Comparison of ENCODE assay signal across 37 mouse cellular contexts in the genomic region with DNA sequence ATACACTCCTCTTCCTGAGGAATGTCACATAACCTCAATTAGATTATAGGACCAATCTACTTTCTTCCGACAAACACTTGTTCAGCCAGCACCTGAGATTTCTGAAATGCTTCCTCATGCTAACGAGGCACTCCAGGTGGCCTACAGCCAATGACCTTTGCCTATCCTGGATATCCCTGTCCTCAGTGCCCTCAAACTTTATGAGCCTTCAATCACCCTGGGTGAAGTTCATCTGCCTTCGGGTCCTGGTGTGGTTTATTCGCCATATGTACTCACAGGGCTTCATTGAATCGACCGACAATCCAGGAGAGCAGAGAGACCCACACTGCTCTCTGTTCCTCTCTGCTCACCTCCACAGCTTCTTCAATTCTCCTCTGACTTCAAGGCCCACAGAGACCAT. TPM values are rescaled to one million over a fixed set of nuclear protein-coding genes. Genes with fewer than 3 reads are reported as not detected.
DNase-seq lines count a peak whose midpoint lies in the region; ATAC-seq and TF ChIP-seq lines count a peak whose summit lies in the region.
"Had no signal": no experiment of that assay in that cellular context is flagged by ENCODE, and none has a peak within 500 bp of the region (broad histone marks: within the 10 kb centered on the region; RNA-seq: fewer than 3 reads in every experiment).

No protein-coding gene starts in this region.

- intact Hi-C loops in heart, postnatal 36 days (cut with DNase I), result no loop called here

- no peaks in the 10 kb centered on the region for H3K36me3 ChIP-seq in kidney, embryonic 14.5 days (ENCODE audit: control insufficient read depth, insufficient read depth, low read length)
- H3K36me3 ChIP-seq in E14TG2a.4 (ENCODE audit: insufficient read depth, low read length), result no peaks in the 10 kb centered on the region
- no peaks in the 10 kb centered on the region for H3K36me3 ChIP-seq in intestine, embryonic 16.5 days (ENCODE audit: control insufficient read depth, insufficient read depth, low read length)
- H3K36me3 ChIP-seq: heart, embryonic 10.5 days; heart, embryonic 15.5 days; hindbrain, embryonic 13.5 days; limb, embryonic 13.5 days; liver, embryonic 12.5 days; midbrain, embryonic 13.5 days had no signal

- 74% methylated on average over 6 of the region's 6 CpGs for WGBS in kidney, embryonic 14.5 days
- 64% methylated on average over 6 of the region's 6 CpGs for WGBS in intestine, embryonic 16.5 days

- no peak overlapping the region for H3K27ac ChIP-seq in kidney, embryonic 14.5 days (ENCODE audit: low read depth, low read length)
- no peak overlapping the region for H3K27ac ChIP-seq in intestine, embryonic 16.5 days (ENCODE audit: low read length)
- H3K27ac ChIP-seq: forebrain, embryonic 13.5 days; heart, embryonic 10.5 days; heart, embryonic 15.5 days; hindbrain, embryonic 13.5 days; limb, embryonic 13.5 days; liver, embryonic 12.5 days; midbrain, embryonic 13.5 days had no signal

- no peaks in the 10 kb centered on the region for H3K9me3 ChIP-seq in kidney, embryonic 14.5 days (ENCODE audit: control insufficient read depth, low read length)
- no peaks in the 10 kb centered on the region for H3K9me3 ChIP-seq in E14TG2a.4 (ENCODE audit: low read length)
- no peaks in the 10 kb centered on the region for H3K9me3 ChIP-seq in intestine, embryonic 16.5 days (ENCODE audit: control insufficient read depth, low read length)
- H3K9me3 ChIP-seq: forebrain, embryonic 13.5 days; heart, embryonic 10.5 days; heart, embryonic 15.5 days; hindbrain, embryonic 13.5 days; limb, embryonic 13.5 days; liver, embryonic 12.5 days; megakaryocyte, embryonic 14.5 days; midbrain, embryonic 13.5 days had no signal

- peak; percentile 64 for DNase-seq in heart, adult 11 months
- DNase-seq in heart, postnatal 36 days, result no peak
- DNase-seq in kidney, adult 9 months, result peak; percentile 24
- DNase-seq in cerebellum, adult 18-20 months, result no peak
- DNase-seq: adrenal gland, adult 2 months; adrenal gland, postnatal 36 days; cerebellum, adult 8-10 months; cerebellum, postnatal 25 days; gastrocnemius, postnatal 14 days; layer of hippocampus, adult 9-11 months; lung, adult 18-20 months; lung, postnatal 4 days; thymus, postnatal 25 days had no signal

- TF ChIP-seq CTCF in E14TG2a.4 (conservative IDR thresholded peaks at IDR 0.05; ENCODE audit: low read length), result no peak

- H3K9ac ChIP-seq in kidney, embryonic 14.5 days (ENCODE audit: low read depth, low read length), result no peak overlapping the region
- no peak overlapping the region for H3K9ac ChIP-seq in intestine, embryonic 16.5 days (ENCODE audit: low read depth, low read length)
- H3K9ac ChIP-seq: forebrain, embryonic 13.5 days; heart, embryonic 15.5 days; hindbrain, embryonic 13.5 days; limb, embryonic 13.5 days; liver, embryonic 12.5 days; midbrain, embryonic 13.5 days had no signal

- H3K4me3 ChIP-seq in kidney, embryonic 14.5 days (ENCODE audit: low read length), result no peak overlapping the region
- peak overlapping the region; percentile 56; the same call in 1 of the 2 replicates for H3K4me3 ChIP-seq in E14TG2a.4 (replicated peaks; ENCODE audit: low read length)
- no peak overlapping the region for H3K4me3 ChIP-seq in intestine, embryonic 16.5 days (ENCODE audit: low read length)
- H3K4me3 ChIP-seq: forebrain, embryonic 13.5 days; hindbrain, embryonic 13.5 days; limb, embryonic 13.5 days; liver, embryonic 12.5 days; megakaryocyte, embryonic 14.5 days; midbrain, embryonic 13.5 days had no signal

- ATAC-seq in kidney, embryonic 14.5 days (ENCODE audit: low FRiP score, low TSS enrichment), result no peak
- peak; percentile 69 for ATAC-seq in intestine, embryonic 16.5 days
- no peak for ATAC-seq in activated CD4-positive, CD25-positive, alpha-beta regulatory T cell, adult 4 months
- ATAC-seq: forebrain, embryonic 13.5 days; liver, embryonic 12.5 days; lung, postnatal 0 days; midbrain, embryonic 13.5 days had no signal

- H3K27me3 ChIP-seq in kidney, embryonic 14.5 days (ENCODE audit: control insufficient read depth, insufficient read depth, low read length), result no peaks in the 10 kb centered on the region; the same call in 1 of the 2 replicates
- peaks cover 14% of the 10 kb centered on the region for H3K27me3 ChIP-seq in E14TG2a.4 (ENCODE audit: insufficient read depth, low read length)
- H3K27me3 ChIP-seq in intestine, embryonic 16.5 days (replicated peaks; ENCODE audit: control insufficient read depth, insufficient read depth, low read length), result no peaks in the 10 kb centered on the region
- H3K27me3 ChIP-seq: CH12.LX; forebrain, embryonic 13.5 days; midbrain, embryonic 13.5 days had no signal

- H3K4me1 ChIP-seq in kidney, embryonic 14.5 days (ENCODE audit: control insufficient read depth, insufficient read depth, low read length), result no peaks in the 10 kb centered on the region
- H3K4me1 ChIP-seq in E14TG2a.4 (replicated peaks; ENCODE audit: low read depth, low read length), result peaks cover 22% of the 10 kb centered on the region
- no peaks in the 10 kb centered on the region for H3K4me1 ChIP-seq in intestine, embryonic 16.5 days (ENCODE audit: control insufficient read depth, insufficient read depth, low read length)
- H3K4me1 ChIP-seq: forebrain, embryonic 13.5 days; heart, embryonic 10.5 days; hindbrain, embryonic 13.5 days; liver, embryonic 12.5 days; midbrain, embryonic 13.5 days had no signal

- no peak overlapping the region for H3K4me2 ChIP-seq in kidney, embryonic 14.5 days (replicated peaks; ENCODE audit: low read depth, low read length)
- H3K4me2 ChIP-seq in intestine, embryonic 16.5 days (ENCODE audit: low read depth, low read length), result no peak overlapping the region

RNA-seq across cellular contexts. Expression of a gene that starts 29.4 kb away (rescaled TPM):
- not detected for total RNA-seq in heart, postnatal 36 days (2021)
- not detected in 2 replicates for polyA plus RNA-seq in kidney, embryonic 14.5 days (2014; fragmentation: Nextera tagmentation; extraction: Ambion mirVana)
- polyA plus RNA-seq in intestine, embryonic 16.5 days (2015; fragmentation: Nextera tagmentation; extraction: Ambion mirVana), result 0.51 and 0.72 TPM in 2 replicates
- 100 to 1,000 TPM; 116 to 187 TPM for polyA plus RNA-seq in activated CD4-positive, CD25-positive, alpha-beta regulatory T cell, adult 4 months (2017; shearing (Covaris generic))
- total RNA-seq: gastrocnemius, postnatal 14 days; granulocyte monocyte progenitor cell, adult 5-6 weeks; heart, postnatal 25 days; left cerebral cortex, postnatal 14 days; MEL; monocyte, adult 5-6 weeks had no signal
- polyA plus RNA-seq: brain, embryonic 14.5 days; C2C12; embryonic facial prominence, embryonic 11.5 days; forebrain, embryonic 13.5 days; heart, embryonic 10.5 days; hindbrain, embryonic 13.5 days; liver, embryonic 12.5 days; midbrain, embryonic 13.5 days; neural tube, embryonic 14.5 days; Patski had no signal

Comparison
In these comparisons a context has a peak if more than half of its experiments do, and no peak if none do; other contexts are left out.
1. DNase-seq: peak in heart, adult 11 months (single experiment) and kidney, adult 9 months (single experiment); none in heart, postnatal 36 days (0 of 2) and cerebellum, adult 18-20 months (0 of 2).
2. RNA of a gene that starts 29.4 kb away (polyA plus RNA-seq): 116 to 187 TPM in activated CD4-positive, CD25-positive, alpha-beta regulatory T cell, adult 4 months; 0.51 to 0.72 TPM in intestine, embryonic 16.5 days and not detected in kidney, embryonic 14.5 days; every median in the first group is over 10 times any median in the second.